Mouse (Mus musculus) heart, postnatal 0 days (tissue): ENCODE measurements around the gene Ebpl. TPM values are rescaled to one million over a fixed set of nuclear protein-coding genes. Genes with fewer than 3 reads are reported as not detected.

Experiments
- ATAC-seq: fragments of 200-750 bp; cut with Nextera tagmentation; 2 replicates; pipeline ENCODE4 v1.8.0; 2017; ENCODE audit warnings: low read depth, moderate number of reproducible peaks, moderate library complexity; ENCODE audit not compliant: insufficient read depth
- DNase-seq: peaks from one replicate; pipeline ENCODE4 v3.0.0-alpha.2; 2016; ENCODE audit warnings: low spot score
- H3K27ac ChIP-seq: fragments of 300-500 bp; sonication (generic); 2 replicates; pipeline ENCODE4 v1.5.1; 2014; ENCODE audit warnings: low read depth, mild to moderate bottlenecking
- H3K27me3 ChIP-seq: fragments of 300-500 bp; sonication (generic); 2 replicates; pipeline ENCODE4 v1.6.1; 2014; ENCODE audit warnings: low read length, mixed read lengths; ENCODE audit not compliant: control insufficient read depth, insufficient read depth
- H3K36me3 ChIP-seq: fragments of 300-500 bp; sonication (generic); replicated peaks from 2 replicates; pipeline ENCODE4 v1.6.1; 2014; ENCODE audit warnings: low read length, mixed read lengths; ENCODE audit not compliant: control insufficient read depth, insufficient read depth
- H3K4me1 ChIP-seq: fragments of 300-500 bp; sonication (generic); 2 replicates; pipeline ENCODE4 v1.6.1; 2014; ENCODE audit warnings: antibody characterized with exemption; ENCODE audit not compliant: control insufficient read depth, insufficient read depth
- H3K4me2 ChIP-seq: fragments of 300-500 bp; sonication (generic); 2 replicates; pipeline ENCODE4 v1.6.1; 2014; ENCODE audit warnings: low read depth, mild to moderate bottlenecking, low read length, moderate library complexity
- H3K4me3 ChIP-seq: fragments of 300-500 bp; sonication (generic); 2 replicates; pipeline ENCODE4 v1.5.1; 2014; ENCODE audit warnings: low read depth, low read length
- H3K9ac ChIP-seq: fragments of 300-500 bp; sonication (generic); replicated peaks from 2 replicates; pipeline ENCODE4 v1.6.1; 2014; ENCODE audit warnings: low read depth, low read length, mixed read lengths
- H3K9me3 ChIP-seq: fragments of 300-500 bp; sonication (generic); replicated peaks from 2 replicates; pipeline ENCODE4 v1.6.1; 2016; ENCODE audit warnings: low read length; ENCODE audit not compliant: control insufficient read depth
- CTCF ChIP-seq: IDR thresholded peaks from 2 replicates; pipeline ENCODE4 v1.5.1; 2016; ENCODE audit warnings: antibody characterized with exemption, control low read depth, low read depth
- EP300 ChIP-seq: IDR thresholded peaks from 2 replicates; pipeline ENCODE4 v1.6.1; 2016; ENCODE audit warnings: antibody characterized with exemption, low read depth
- WGBS: fragments of 180-500 bp; shearing (Covaris S2); extraction: QIAGEN DNeasy Blood & Tissue Kit; methylation state at CpG from one replicate; pipeline ENCODE4 v1.1.7; 2014; 5-methylcytosine and 5-hydroxymethylcytosine counted together
- polyA plus RNA-seq: library from polyadenylated mRNA; unstranded; fragments of >200 nt; fragmentation: Nextera tagmentation; extraction: Ambion mirVana; gene quantifications from 2 replicates; pipeline ENCODE4 v1.2.1, GENCODE M21; 2015
- total RNA-seq: library from RNA; depleted of rRNA; stranded (reverse); fragments of >200 nt; gene quantifications from 2 replicates; pipeline ENCODE4 v1.2.3, GENCODE M21; 2014; ENCODE audit warnings: low replicate concordance

Ebpl gene
- total and polyA plus RNA-seq, 2 experiments from 2014 or later = 0.38 to 2.9 TPM

- Histone ChIP-seq H3K9ac (no peak overlapping the region), H3K4me3 (no peak overlapping the region), H3K4me1 (no peaks in the 10 kb centered on the region), H3K4me2 (no peak overlapping the region), H3K27ac (no peak overlapping the region), H3K36me3 (peaks cover 13% of the 10 kb centered on the region), H3K27me3 (no peaks in the 10 kb centered on the region), H3K9me3 (no peaks in the 10 kb centered on the region)
- DNase-seq (no peak), ATAC-seq (no peak)
- 90% methylated on average over 6 of the region's 6 CpGs for WGBS
- TF ChIP-seq EP300 = no peak
- TF ChIP-seq CTCF = no peak
These were observed 34.5 kb upstream of the Ebpl start for GRCm38 (mm10) chr14:61394745-61395144.

- no peak overlapping the region for H3K4me3 ChIP-seq
- peaks cover 10% of the 10 kb centered on the region for H3K36me3 ChIP-seq
- 66% methylated on average over 3 of the region's 3 CpGs for WGBS
- TF ChIP-seq CTCF (no peak), EP300 (no peak)
- H3K27ac ChIP-seq = no peak overlapping the region
- DNase-seq (no peak), ATAC-seq (no peak)
- no peaks in the 10 kb centered on the region for H3K4me1 ChIP-seq
- H3K27me3 ChIP-seq = no peaks in the 10 kb centered on the region
- H3K4me2 ChIP-seq = no peak overlapping the region
- H3K9ac ChIP-seq = no peak overlapping the region
- H3K9me3 ChIP-seq = no peaks in the 10 kb centered on the region
These were observed 30.3 kb upstream of the Ebpl start for GRCm38 (mm10) chr14:61390586-61390985.

- Histone ChIP-seq H3K9me3 (no peaks in the 10 kb centered on the region), H3K27ac (no peak overlapping the region), H3K36me3 (peaks cover 40% of the 10 kb centered on the region), H3K9ac (no peak overlapping the region), H3K27me3 (no peaks in the 10 kb centered on the region), H3K4me1 (no peaks in the 10 kb centered on the region), H3K4me2 (no peak overlapping the region), H3K4me3 (no peak overlapping the region)
- ATAC-seq (no peak), DNase-seq (no peak)
- WGBS = 90% methylated on average over 2 of the region's 2 CpGs
- TF ChIP-seq EP300 (no peak), CTCF (no peak)
These were observed 7.1 kb upstream of the Ebpl start for GRCm38 (mm10) chr14:61367290-61367689.

- DNase-seq = no peak
- Histone ChIP-seq H3K36me3 (peaks cover 17% of the 10 kb centered on the region), H3K9ac (no peak overlapping the region), H3K27me3 (no peaks in the 10 kb centered on the region), H3K27ac (no peak overlapping the region), H3K4me2 (no peak overlapping the region), H3K9me3 (no peaks in the 10 kb centered on the region), H3K4me1 (no peaks in the 10 kb centered on the region), H3K4me3 (no peak overlapping the region)
- WGBS = 86% methylated on average over 3 of the region's 3 CpGs
- no peak for ATAC-seq
- TF ChIP-seq EP300 (no peak), CTCF (no peak)
These were observed 4.4 kb upstream of the Ebpl start for GRCm38 (mm10) chr14:61364656-61365055.

GRCm38 (mm10) chr14:61363734-61364133 lies 3.5 kb upstream of the Ebpl start:
- peaks cover 15% of the 10 kb centered on the region for H3K36me3 ChIP-seq
- no peaks in the 10 kb centered on the region for H3K4me1 ChIP-seq
- H3K9ac ChIP-seq = no peak overlapping the region
- 95% methylated on average over 2 of the region's 2 CpGs for WGBS
- TF ChIP-seq EP300 (no peak), CTCF (no peak)
- no peaks in the 10 kb centered on the region for H3K9me3 ChIP-seq
- H3K4me2 ChIP-seq = no peak overlapping the region
- H3K4me3 ChIP-seq = no peak overlapping the region
- no peaks in the 10 kb centered on the region for H3K27me3 ChIP-seq
- DNase-seq (no peak), ATAC-seq (no peak)
- H3K27ac ChIP-seq = no peak overlapping the region

- ATAC-seq (no peak), DNase-seq (no peak)
- Histone ChIP-seq H3K9me3 (no peaks in the 10 kb centered on the region), H3K27ac (no peak overlapping the region), H3K4me2 (no peak overlapping the region), H3K27me3 (no peaks in the 10 kb centered on the region), H3K4me1 (no peaks in the 10 kb centered on the region), H3K9ac (no peak overlapping the region), H3K4me3 (no peak overlapping the region), H3K36me3 (peaks cover 12% of the 10 kb centered on the region)
- no peak for TF ChIP-seq EP300
- TF ChIP-seq CTCF = no peak
- 91% methylated on average over 2 of the region's 2 CpGs for WGBS
These were observed 2.0 kb upstream of the Ebpl start for GRCm38 (mm10) chr14:61362268-61362667.
